Mouse (Mus musculus) stomach, embryonic 15.5 days (tissue): ENCODE data around the gene Nhs. TPM values are rescaled to one million over a fixed set of nuclear protein-coding genes. Genes with fewer than 3 reads are reported as not detected.

ENCODE experiments used
- ATAC-seq: fragments of 200-750 bp; cut with Nextera tagmentation; 2 replicates; pipeline ENCODE4 v1.8.0; 2017; ENCODE audit warnings: low read depth, moderate number of reproducible peaks, moderate TSS enrichment; ENCODE audit not compliant: insufficient read depth, low FRiP score
- H3K27ac ChIP-seq: fragments of 300-500 bp; sonication (generic); 2 replicates; pipeline ENCODE4 v1.5.1; 2015; ENCODE audit warnings: mild to moderate bottlenecking, inconsistent platforms
- H3K27me3 ChIP-seq: fragments of 300-500 bp; sonication (generic); replicated peaks from 2 replicates; pipeline ENCODE4 v1.6.1; 2015; ENCODE audit warnings: inconsistent platforms
- H3K36me3 ChIP-seq: fragments of 300-500 bp; sonication (generic); 2 replicates; pipeline ENCODE4 v1.6.1; 2015; ENCODE audit warnings: inconsistent platforms
- H3K4me1 ChIP-seq: fragments of 300-500 bp; sonication (generic); 2 replicates; pipeline ENCODE4 v1.6.1; 2015; ENCODE audit warnings: inconsistent platforms
- H3K4me2 ChIP-seq: fragments of 300-500 bp; sonication (generic); 2 replicates; pipeline ENCODE4 v1.6.1; 2015; ENCODE audit warnings: mild to moderate bottlenecking, inconsistent platforms
- H3K4me3 ChIP-seq: fragments of 300-500 bp; sonication (generic); replicated peaks from 2 replicates; pipeline ENCODE4 v1.5.1; 2015; ENCODE audit warnings: inconsistent platforms
- H3K9ac ChIP-seq: fragments of 300-500 bp; sonication (generic); 2 replicates; pipeline ENCODE4 v1.6.1; 2015; ENCODE audit warnings: inconsistent platforms
- H3K9me3 ChIP-seq: fragments of 300-500 bp; sonication (generic); 2 replicates; pipeline ENCODE4 v1.6.1; 2016; ENCODE audit warnings: inconsistent platforms
- WGBS: fragments of 180-500 bp; shearing (Covaris S2); methylation state at CpG from one replicate; pipeline ENCODE4 v1.1.7; 2015; 5-methylcytosine and 5-hydroxymethylcytosine counted together
- polyA plus RNA-seq: library from polyadenylated mRNA; unstranded; fragments of >200 nt; fragmentation: Nextera tagmentation; extraction: Ambion mirVana; gene quantifications from 2 replicates; pipeline ENCODE4 v1.2.1, GENCODE M21; 2015

Nhs gene
- polyA plus RNA-seq, 1 experiment from 2014 or later = 1.9 TPM

DNA sequence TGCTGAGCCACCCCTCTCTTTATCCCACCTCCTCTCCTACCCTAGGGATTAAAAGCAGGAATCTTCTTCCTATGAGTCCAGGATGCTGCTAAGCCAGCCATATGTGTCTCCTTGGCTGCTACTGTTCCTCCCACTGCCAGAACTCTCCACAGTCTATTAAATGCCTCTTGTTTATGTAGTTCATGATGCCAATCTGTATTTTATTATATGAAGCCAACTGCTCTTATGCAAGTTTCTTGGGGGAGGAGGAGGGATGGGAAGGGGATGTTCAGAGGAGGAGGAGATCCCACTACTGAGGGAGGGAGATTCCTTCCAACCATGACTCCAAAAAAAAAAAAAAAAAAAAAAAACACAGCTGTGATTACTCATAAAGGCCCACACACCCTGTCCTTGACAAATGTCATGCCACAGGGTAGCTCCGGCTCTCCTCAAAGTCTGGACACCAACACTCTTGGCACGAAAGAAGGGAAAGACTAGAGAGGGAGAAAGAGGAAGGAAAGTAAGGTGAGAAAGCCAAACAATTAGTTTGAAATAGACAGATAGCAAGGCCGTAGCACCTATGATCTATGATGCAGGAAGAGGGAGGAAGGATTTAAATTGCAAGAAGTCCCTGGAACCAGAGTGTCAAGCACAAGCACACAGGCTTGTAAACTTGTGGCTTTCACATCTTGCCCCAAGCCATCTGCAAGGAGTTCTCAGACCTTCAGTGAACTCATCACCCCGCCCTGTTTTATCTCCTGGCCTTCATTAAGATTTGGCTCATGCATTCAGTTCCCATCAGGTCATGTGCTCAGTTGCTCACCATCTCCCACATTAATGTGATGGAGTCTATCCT lies 74.3 kb downstream of the Nhs start:
- Histone ChIP-seq H3K9me3 (no peaks in the 10 kb centered on the region), H3K27me3 (0 out of 2 replicates have a peak, but pooled peaks cover 5% of the 10 kb centered on the region), H3K4me2 (no peak overlapping the region), H3K36me3 (no peaks in the 10 kb centered on the region), H3K4me3 (no peak overlapping the region), H3K4me1 (no peaks in the 10 kb centered on the region), H3K27ac (no peak overlapping the region), H3K9ac (no peak overlapping the region)
- WGBS = 48% methylated on average over 4 of the region's 4 CpGs
- no peak; the same call in 1 of the 2 replicates for ATAC-seq

DNA sequence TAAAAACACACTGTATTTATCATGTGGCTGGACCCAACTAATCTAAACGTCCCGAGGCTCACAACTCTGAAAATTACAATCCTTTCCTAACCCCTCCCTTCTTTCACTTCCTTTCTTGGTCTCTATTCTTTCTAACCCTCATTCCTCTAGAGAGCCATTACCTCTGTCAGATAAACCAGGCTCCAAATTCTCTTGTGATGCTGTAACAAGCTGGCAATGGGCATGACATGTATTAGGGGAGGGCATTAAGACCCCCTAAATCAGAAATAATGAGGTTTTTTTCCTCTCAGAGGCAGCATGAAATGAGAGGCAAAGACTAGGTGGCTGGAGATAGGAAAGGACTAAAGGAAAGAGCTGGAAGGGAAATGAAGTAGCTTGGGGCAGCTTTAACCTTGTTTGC lies 96.4 kb downstream of the Nhs start:
- no peak for ATAC-seq
- 24% methylated on average over 2 of the region's 2 CpGs for WGBS
- H3K9ac ChIP-seq = no peak overlapping the region
- no peaks in the 10 kb centered on the region for H3K9me3 ChIP-seq
- no peaks in the 10 kb centered on the region; the same call in 1 of the 2 replicates for H3K27me3 ChIP-seq
- H3K4me1 ChIP-seq = no peaks in the 10 kb centered on the region
- no peak overlapping the region for H3K4me2 ChIP-seq
- no peak overlapping the region for H3K4me3 ChIP-seq
- H3K27ac ChIP-seq = no peak overlapping the region
- no peaks in the 10 kb centered on the region for H3K36me3 ChIP-seq

DNA sequence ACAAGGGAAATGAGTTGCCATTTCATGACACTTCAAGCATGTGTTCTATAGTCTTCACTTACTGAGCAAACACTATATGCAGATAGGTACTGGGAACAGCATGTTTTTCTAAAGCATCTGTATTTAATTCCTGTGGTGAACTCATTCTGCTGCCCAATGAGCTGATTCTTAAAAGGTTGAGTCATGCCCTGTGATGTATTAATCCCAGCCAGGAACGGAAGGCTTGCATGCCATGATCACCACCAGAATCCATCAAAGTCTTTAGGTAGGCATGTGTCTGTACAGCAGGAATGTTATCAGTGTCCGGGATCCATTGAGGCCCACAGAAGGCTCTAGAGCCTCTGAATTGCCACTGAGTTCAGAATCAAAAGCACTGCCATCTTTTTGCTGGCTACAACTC lies 103.9 kb downstream of the Nhs start:
- Histone ChIP-seq H3K9ac (no peak overlapping the region), H3K4me2 (no peak overlapping the region), H3K27me3 (no peaks in the 10 kb centered on the region; the same call in 1 of the 2 replicates), H3K4me1 (no peaks in the 10 kb centered on the region), H3K4me3 (no peak overlapping the region), H3K9me3 (no peaks in the 10 kb centered on the region), H3K36me3 (no peaks in the 10 kb centered on the region), H3K27ac (no peak overlapping the region)
- 79% methylated on average over 2 of the region's 2 CpGs for WGBS
- ATAC-seq = no peak

DNA sequence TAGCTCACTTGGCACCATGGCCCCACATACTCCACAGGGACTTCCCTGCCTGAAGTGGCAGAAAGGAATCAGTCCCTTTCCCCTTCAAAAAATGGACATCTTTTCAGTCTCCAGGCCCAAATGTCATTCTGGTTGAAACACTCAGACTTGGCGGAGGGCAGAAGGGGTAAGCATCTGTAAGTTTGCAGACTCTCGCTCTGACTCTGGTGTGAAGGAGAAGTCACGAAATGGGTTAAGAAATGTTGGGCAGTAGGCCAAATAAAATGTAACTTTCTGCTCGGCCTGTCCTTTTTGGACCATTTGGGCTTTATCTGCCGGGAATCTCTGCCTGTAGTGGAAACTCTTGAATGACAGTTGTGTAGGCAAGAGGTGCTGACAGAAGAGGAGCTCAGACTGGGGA lies 106.0 kb downstream of the Nhs start:
- H3K4me1 ChIP-seq = no peaks in the 10 kb centered on the region
- no peak overlapping the region for H3K27ac ChIP-seq
- H3K4me2 ChIP-seq = no peak overlapping the region
- H3K36me3 ChIP-seq = no peaks in the 10 kb centered on the region
- no peak overlapping the region for H3K9ac ChIP-seq
- H3K9me3 ChIP-seq = no peaks in the 10 kb centered on the region
- no peak overlapping the region for H3K4me3 ChIP-seq
- H3K27me3 ChIP-seq = no peaks in the 10 kb centered on the region; the same call in 1 of the 2 replicates
- 57% methylated on average over 5 of the region's 5 CpGs for WGBS
- ATAC-seq = no peak

DNA sequence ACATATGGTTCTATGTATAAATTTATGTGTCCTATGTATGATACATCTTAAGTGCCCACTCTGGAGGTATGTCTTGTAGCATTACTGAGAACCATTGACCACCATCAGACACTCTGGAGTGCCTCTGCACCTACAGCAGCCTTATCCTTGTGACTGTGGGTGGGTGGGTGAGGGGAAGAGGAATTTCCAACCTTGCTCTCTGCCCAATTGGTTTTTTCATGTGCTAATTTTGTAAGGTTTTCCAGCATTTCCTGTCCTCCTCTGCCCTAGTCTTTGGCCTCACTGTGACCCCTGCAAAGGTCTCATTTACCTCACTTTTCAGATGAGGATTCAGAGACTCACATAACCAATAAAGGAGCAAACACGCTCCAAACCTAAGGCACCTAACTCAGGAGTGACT lies 107.0 kb downstream of the Nhs start:
- no peak overlapping the region for H3K4me2 ChIP-seq
- no peak overlapping the region for H3K27ac ChIP-seq
- no peak overlapping the region for H3K4me3 ChIP-seq
- no peaks in the 10 kb centered on the region for H3K36me3 ChIP-seq
- no peaks in the 10 kb centered on the region for H3K27me3 ChIP-seq
- no peak for ATAC-seq
- H3K9ac ChIP-seq = no peak overlapping the region
- 93% methylated on average over 1 of the region's 1 CpGs for WGBS
- no peaks in the 10 kb centered on the region for H3K4me1 ChIP-seq
- no peaks in the 10 kb centered on the region for H3K9me3 ChIP-seq

DNA sequence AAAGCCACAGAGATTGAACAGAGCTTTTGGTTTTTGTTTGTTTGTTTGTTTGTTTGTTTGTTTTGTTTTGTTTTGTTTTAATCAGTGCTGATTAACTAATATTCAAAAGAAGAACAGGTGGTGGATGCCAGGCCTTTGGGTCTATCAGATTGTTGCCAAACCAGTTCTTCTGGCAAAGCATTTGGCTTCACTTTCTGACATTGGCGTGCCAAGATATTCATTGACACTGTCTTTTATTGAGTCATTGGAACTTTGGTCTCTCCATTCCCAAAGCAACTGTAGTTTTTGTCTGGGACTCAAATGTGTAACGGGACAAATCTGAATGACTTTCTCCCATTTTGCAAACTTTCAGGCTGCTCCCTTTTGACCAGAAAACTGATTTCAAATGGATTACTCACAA lies 109.9 kb downstream of the Nhs start:
- no peak for ATAC-seq
- Histone ChIP-seq H3K4me2 (no peak overlapping the region), H3K27ac (no peak overlapping the region), H3K4me1 (no peaks in the 10 kb centered on the region), H3K9me3 (no peaks in the 10 kb centered on the region), H3K4me3 (no peak overlapping the region), H3K36me3 (no peaks in the 10 kb centered on the region), H3K9ac (no peak overlapping the region), H3K27me3 (no peaks in the 10 kb centered on the region)
- WGBS = 83% methylated on average over 2 of the region's 2 CpGs

DNA sequence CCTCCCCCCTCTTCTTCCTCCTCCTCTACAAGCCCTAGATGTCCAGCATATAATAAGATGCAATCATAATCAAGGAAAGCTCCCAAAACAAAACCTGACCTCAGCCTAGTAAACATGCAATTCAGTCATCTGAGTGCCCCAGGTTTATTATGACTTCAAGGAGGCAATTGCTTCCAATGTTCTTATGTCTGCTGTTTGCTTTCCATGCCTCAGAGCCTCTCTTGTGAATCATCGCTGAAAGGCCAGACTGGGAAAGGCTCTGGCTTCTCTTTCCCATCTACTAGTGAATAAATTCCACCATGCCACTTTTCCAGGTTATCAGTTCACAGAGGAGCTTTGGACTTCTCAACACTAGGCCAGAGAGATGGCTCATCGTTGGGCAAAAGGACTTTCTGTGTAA lies 114.0 kb downstream of the Nhs start:
- Histone ChIP-seq H3K27ac (no peak overlapping the region), H3K9ac (no peak overlapping the region), H3K27me3 (no peaks in the 10 kb centered on the region), H3K4me2 (no peak overlapping the region), H3K4me1 (no peaks in the 10 kb centered on the region), H3K9me3 (no peaks in the 10 kb centered on the region), H3K36me3 (no peaks in the 10 kb centered on the region), H3K4me3 (no peak overlapping the region)
- 87% methylated on average over 2 of the region's 2 CpGs for whole genome bisulfite sequencing
- ATAC-seq = no peak

DNA sequence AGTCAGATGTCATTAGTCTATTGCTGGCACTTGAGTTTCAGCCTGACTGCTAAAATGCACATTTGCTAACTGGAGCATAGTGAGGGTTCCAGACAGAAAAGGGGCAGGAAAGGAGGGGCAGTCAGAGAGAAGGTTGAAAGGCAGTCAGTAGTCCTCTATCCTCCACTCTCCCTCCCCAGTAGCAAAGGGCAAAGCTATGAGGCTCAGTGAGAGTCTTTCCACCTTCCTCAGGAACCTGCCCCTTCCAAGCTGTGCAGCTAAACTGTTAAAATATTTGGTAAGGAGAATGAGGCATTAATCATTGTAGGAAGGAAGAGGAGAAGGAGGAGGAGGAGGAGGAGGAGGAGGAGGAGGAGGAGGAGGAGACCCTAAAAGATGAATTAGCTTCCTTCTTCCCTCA lies 115.4 kb downstream of the Nhs start:
- no peak for ATAC-seq

DNA sequence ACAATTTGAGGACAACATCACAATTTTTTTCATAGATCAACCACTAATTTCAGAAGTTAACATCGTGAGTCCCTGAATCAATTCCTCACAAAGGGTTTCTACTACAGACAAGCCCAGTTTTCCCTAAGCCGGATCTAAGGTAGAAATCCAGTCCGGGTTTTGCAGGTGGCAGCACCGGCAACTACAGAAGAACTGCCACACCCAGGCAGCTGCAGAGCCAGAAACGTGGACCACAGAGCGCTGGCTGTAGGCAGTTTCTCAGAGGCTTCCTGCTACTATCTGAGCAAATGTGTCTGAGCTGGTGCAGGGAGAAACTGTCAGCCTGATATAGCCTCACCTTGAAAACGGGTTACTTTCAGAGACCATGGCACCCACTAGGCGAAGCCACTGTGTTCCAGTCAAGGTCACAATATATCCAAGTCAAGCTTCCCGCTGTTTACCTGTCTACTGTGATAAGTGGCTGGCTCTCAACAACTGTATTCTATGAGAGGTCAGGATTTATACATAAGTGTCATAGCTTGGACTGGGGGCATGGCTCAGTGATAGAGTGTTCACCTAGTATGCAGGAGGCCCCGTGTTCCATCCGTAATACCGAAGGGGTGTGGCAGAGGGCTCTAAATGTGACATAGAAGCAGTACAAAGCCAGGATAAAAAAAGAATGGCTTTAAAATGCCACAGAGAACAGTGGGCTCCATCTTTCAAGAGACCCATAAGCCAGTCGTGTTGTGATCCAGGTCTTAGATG lies 134.1 kb downstream of the Nhs start:
- Histone ChIP-seq H3K4me3 (no peak overlapping the region), H3K36me3 (no peaks in the 10 kb centered on the region), H3K27me3 (no peaks in the 10 kb centered on the region), H3K9ac (no peak overlapping the region), H3K9me3 (no peaks in the 10 kb centered on the region), H3K4me1 (no peaks in the 10 kb centered on the region), H3K4me2 (peak overlapping the region; percentile 16), H3K27ac (no peak overlapping the region)
- WGBS = 31% methylated on average over 13 of the region's 13 CpGs
- ATAC-seq = peak; percentile 58; the same call in 1 of the 2 replicates

More for the DNA sequence above, 115.4 kb downstream of the Nhs start:
- no peaks in the 10 kb centered on the region for H3K4me1 ChIP-seq
- no peaks in the 10 kb centered on the region for H3K36me3 ChIP-seq
- no peak overlapping the region for H3K4me3 ChIP-seq
- no peak overlapping the region for H3K27ac ChIP-seq
- no peak overlapping the region for H3K9ac ChIP-seq
- H3K4me2 ChIP-seq = no peak overlapping the region
- no peaks in the 10 kb centered on the region for H3K27me3 ChIP-seq
- no peaks in the 10 kb centered on the region for H3K9me3 ChIP-seq

DNA sequence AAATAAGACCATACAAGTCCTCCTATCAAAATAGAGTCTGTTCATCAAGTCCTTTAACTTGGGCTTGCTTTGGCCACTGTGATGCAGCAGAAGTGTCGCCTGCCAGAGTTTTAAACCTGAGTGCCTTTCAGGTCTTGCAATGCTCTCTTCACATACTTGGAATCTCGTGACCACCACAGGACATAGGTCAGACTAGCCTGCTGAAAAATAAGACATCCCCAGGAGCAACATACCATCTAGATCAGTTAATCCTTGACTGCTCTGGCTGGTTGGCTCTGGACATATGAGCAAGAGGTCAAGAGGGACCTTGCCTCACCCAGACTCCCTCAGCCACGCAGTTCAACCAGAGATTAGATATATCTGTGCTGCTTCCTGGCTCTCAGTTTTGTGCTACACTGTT lies 137.8 kb downstream of the Nhs start:
- no peaks in the 10 kb centered on the region for H3K4me1 ChIP-seq
- no peaks in the 10 kb centered on the region for H3K36me3 ChIP-seq
- H3K27me3 ChIP-seq = peaks cover 6% of the 10 kb centered on the region; the same call in 1 of the 2 replicates
- no peak overlapping the region for H3K4me2 ChIP-seq
- no peak for ATAC-seq
- no peak overlapping the region for H3K9ac ChIP-seq
- H3K27ac ChIP-seq = no peak overlapping the region
- no peak overlapping the region for H3K4me3 ChIP-seq
- no peaks in the 10 kb centered on the region for H3K9me3 ChIP-seq
- 75% methylated on average over 3 of the region's 3 CpGs for WGBS

DNA sequence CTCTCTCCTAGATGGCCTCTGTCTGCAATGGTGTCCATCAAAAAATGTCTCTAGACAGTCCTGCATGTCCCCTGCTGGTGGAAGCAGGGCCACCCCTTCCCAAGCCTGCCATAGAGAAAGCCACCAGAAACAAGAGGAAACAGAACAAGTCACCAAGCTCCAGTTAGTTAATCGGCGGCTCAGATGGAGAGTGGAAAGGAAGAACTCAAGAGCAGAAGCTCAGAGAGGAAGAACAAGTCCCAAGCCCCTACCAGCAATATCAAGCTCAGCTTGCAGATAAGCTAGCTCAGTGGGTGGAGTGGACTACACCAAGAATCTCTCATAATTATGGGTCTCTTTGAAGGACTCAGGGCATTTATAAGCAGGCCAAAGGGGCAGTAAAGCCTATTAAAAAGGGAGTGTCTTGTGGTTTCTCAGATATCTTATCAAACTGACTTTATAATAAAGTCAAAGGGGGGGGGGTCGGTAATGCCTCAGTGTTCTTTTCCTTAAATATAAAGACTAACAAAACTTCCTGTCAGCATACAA lies 139.4 kb downstream of the Nhs start:
- Histone ChIP-seq H3K4me2 (no peak overlapping the region), H3K36me3 (no peaks in the 10 kb centered on the region), H3K9ac (no peak overlapping the region), H3K9me3 (no peaks in the 10 kb centered on the region), H3K4me1 (no peaks in the 10 kb centered on the region), H3K4me3 (no peak overlapping the region), H3K27me3 (peaks cover 6% of the 10 kb centered on the region; the same call in 1 of the 2 replicates), H3K27ac (no peak overlapping the region)
- WGBS = 75% methylated on average over 3 of the region's 3 CpGs
- no peak for ATAC-seq

DNA sequence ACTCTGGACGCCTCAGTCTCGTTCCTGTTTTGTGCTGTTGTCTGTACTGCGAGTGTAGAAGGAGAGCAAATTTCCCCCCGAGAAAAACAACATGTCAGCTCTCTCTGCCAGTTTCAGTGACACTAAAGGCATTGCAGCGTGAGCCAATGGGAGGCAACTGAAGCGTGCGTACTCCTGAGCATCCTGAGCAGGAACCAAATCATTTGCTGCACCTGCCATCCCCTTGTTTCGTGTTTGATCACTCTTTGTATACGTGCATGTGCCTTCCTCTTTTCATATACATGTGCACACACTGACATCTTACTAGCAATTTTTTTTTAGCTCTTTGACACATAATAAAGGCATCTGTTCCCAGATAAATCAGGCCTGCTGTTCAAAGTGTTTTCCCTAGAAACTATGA lies 142.1 kb downstream of the Nhs start:
- no peak for ATAC-seq
- no peaks in the 10 kb centered on the region for H3K36me3 ChIP-seq
- 54% methylated on average over 9 of the region's 9 CpGs for WGBS
- H3K4me2 ChIP-seq = no peak overlapping the region
- H3K4me1 ChIP-seq = no peaks in the 10 kb centered on the region
- H3K9ac ChIP-seq = no peak overlapping the region
- H3K27ac ChIP-seq = no peak overlapping the region
- no peaks in the 10 kb centered on the region for H3K9me3 ChIP-seq
- H3K27me3 ChIP-seq = peaks cover 6% of the 10 kb centered on the region; the same call in 1 of the 2 replicates
- no peak overlapping the region for H3K4me3 ChIP-seq
